Mouse (Mus musculus) adrenal gland, adult 8-10 months (tissue): Measurements from ENCODE around the gene Zfp977. TPM values are rescaled to one million over a fixed set of nuclear protein-coding genes. Genes with fewer than 3 reads are reported as not detected.
"Not testable (repeated sequence)": the region's sequence is repeated elsewhere in the genome, so short reads cannot be mapped to it uniquely, and the experiment has no call there.

ENCODE experiments used
- DNase-seq: peaks from one replicate; pipeline ENCODE4 v3.0.0; 2022
- microRNA-seq, 2 experiments: library from miRNA; unstranded; fragments of <30 nt; microRNA quantifications; one replicate each; pipeline ENCODE4 v1.2.0; 2022
- total RNA-seq, 4 experiments: library from RNA; stranded (reverse); gene quantifications; 2 replicates each; pipeline ENCODE4 v1.2.4; 2022

The Zfp977 gene
- total RNA-seq, result 1 to 10 TPM; 1.0 to 4.0 (median 1.5) TPM

GRCm38 (mm10) chr7:42592413-42592812, at the start of gene Zfp977:
Gene Zfp977, minus strand, starts transcription at chr7:42592547.
- DNase-seq, result not testable (repeated sequence)

- not testable (repeated sequence) for DNase-seq
Measured at GRCm38 (mm10) chr7:42631031-42631430, 38.7 kb upstream of the Zfp977 start.

GRCm38 (mm10) chr7:42595666-42596065, 3.3 kb upstream of the Zfp977 start:
- DNase-seq, result not testable (repeated sequence)

DNA sequence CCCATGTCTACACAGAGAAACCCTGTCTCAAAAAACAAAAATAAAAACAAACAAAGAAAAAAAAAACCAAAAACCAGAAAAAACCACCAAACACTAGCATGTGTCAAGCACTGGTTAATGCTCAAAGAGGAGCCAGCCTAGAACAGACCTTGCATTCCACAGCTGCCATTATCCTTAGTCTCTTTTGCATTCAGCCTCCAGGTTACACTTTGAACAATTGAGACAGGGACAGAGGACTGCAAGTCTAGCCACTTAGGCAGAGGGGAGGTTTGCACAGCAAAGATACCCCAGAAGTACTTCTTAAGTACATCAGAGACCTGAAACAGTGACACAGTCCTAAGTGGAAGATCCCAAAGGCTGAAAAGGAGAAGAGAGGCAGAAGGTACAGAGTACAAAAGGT, 1.0 kb downstream of the Zfp977 start:
- not testable (repeated sequence) for DNase-seq

GRCm38 (mm10) chr7:42578488-42578887, 13.9 kb downstream of the Zfp977 start, which contains the start of gene Gm21028:
Gene Gm21028, minus strand, starts transcription at chr7:42578588.
- no peak for DNase-seq

GRCm38 (mm10) chr7:42551766-42552165, 40.6 kb downstream of the Zfp977 start:
- no peak for DNase-seq

Small RNA genes within 50 kb of the gene (microRNA-seq; reads per million reads assigned to microRNA genes)
- gene Gm24938, result 0 reads per million in 2 experiments

Other genes with a start within 250 kb of the Zfp977 start
- not detected for gene 4933421I07Rik, start 144.4 kb downstream of the Zfp977 start, total RNA-seq
- gene Zfp141, start 86.8 kb downstream of the Zfp977 start, total RNA-seq, result 10 to 100 TPM; 14.7 to 28.4 (median 20.0) TPM
- gene Gm21028, start 14.0 kb downstream of the Zfp977 start, total RNA-seq, result not detected
- 1 to 10 TPM; 5.2 to 8.0 (median 7.0) TPM for gene Zfp976, start 50.0 kb upstream of the Zfp977 start, total RNA-seq
- gene Zfp975, start 100.2 kb upstream of the Zfp977 start, total RNA-seq, result 10 to 100 TPM in 1 of 4 experiments, 1 to 10 TPM in 3; 5.0 to 10.2 (median 6.4) TPM
- under 1 TPM in 2 of 4 experiments, not detected in 2; 0.08 to 0.15 TPM for gene Gm17067, start 134.5 kb upstream of the Zfp977 start, total RNA-seq
- not detected for gene Vmn2r62, start 201.0 kb upstream of the Zfp977 start, total RNA-seq